Mouse (Mus musculus) ovary, postnatal 10 days (tissue): ENCODE measurements around the gene Cyp2d9.
"Not testable (repeated sequence)": the region's sequence is repeated elsewhere in the genome, so short reads cannot be mapped to it uniquely, and the experiment has no call there.

Source experiments
- DNase-seq: peaks from one replicate; pipeline ENCODE4 v3.0.0; 2022; ENCODE audit warnings: low spot score

The Cyp2d9 gene

GRCm38 (mm10) chr15:82433137-82433536 lies at the start of gene Cyp2d9:
Gene Cyp2d9 (plus strand): TSS chr15:82433437.
- DNase-seq, result no peak

DNA sequence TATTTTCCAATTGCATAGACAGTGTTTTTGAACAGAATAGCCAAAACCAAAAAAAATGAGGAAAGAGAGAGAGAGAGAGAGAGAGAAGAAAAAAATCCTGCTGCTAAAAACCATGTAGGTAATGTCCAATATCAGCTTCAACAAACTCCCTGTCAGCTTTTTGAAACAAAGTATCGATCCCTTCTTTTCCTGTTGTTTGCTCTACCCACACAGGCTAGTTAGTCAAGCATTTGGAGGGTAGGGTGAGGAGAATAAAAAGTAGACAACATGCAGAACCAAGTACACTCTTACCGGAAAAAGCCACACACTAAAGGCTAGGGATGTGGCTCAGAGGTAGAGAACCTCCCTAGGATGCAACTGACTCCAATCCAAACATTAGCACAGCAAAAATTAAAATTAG lies 47.5 kb upstream of the Cyp2d9 start:
- no peak for DNase-seq

DNA sequence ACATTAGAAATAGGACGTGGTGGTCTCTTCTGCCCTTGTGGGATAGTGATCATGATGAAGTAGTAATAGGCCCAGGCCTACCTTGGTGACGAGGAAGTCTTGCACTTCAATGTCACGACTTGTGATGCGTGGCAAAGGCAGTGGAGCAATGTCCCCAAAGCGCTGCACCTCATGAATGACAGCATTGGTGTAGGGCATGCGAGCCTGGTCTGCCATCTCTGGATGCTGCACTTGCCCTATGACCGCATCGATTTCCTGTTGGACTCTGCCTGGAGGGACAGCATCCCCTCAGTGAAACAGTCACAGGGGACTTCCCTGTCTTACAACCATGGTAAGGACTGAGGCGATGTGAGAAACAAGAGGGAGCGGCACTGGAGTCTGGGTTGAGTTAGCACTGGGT lies 43.3 kb upstream of the Cyp2d9 start:
- not testable (repeated sequence) for DNase-seq

DNA sequence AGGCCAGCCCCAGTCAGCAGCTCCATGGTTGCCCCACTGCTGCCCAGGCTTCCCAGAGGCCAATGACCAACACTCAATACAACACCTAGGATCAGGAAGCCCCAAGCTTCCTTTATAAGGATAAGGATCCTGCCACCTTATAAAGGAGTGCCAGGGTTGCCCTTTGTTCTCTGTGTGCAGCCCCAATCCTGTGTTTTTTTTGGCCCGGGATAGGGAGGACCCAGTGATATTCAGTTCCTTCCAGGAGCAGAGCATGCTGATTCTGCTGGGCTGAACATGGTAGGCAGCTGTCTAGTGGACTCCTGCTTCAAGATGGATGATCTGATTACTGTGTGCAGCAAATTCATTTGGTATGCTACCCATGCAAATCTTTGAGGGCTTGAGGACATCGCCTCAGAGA lies 39.3 kb upstream of the Cyp2d9 start, which contains the start of gene Cyp2d11:
Gene Cyp2d11 (minus strand): TSS at position 101 of the 400 bp plus-strand sequence.
- DNase-seq, result not testable (repeated sequence)

DNA sequence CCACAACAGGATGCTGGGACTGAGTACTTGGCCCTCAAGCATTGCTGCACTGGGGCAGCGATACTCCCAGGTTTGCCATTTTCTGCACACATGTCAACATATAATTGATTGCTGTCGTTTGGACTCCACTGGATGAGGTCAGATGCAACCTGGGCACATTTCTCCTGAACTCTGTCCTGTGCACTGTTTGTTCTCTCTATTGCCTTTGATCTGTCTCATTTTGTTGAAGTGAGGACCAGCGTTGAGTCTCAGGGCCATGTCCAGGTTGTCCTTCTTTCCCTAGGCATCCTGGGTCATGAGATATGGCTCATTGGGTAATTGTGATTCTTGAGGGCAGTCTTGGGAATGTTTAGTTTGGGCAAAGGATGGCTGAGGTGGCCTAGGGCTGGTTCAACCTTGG lies 37.3 kb upstream of the Cyp2d9 start:
- not testable (repeated sequence) for DNase-seq

GRCm38 (mm10) chr15:82401516-82401915 lies 31.7 kb upstream of the Cyp2d9 start:
- DNase-seq, result no peak

DNA sequence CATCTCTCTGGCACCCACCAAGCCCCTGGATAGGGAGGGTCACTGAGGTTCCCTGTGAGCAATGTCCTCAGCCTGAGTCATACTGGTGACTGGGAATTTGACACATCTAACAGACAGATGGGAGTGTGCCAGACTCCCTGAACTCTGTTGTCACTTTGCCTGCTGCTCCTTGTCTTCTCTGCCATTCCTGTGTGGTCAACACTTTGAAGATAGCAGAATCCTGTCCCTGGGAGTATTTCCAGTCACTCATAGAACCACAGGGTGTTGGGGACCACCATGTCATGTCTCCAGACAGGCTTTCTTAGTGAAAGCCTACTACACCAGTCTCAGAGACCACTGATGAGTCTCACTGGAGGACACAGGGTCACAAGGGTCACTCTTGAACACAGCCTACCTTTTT lies 31.1 kb upstream of the Cyp2d9 start:
- no peak for DNase-seq

GRCm38 (mm10) chr15:82402741-82403140 lies 30.5 kb upstream of the Cyp2d9 start:
- no peak for DNase-seq

GRCm38 (mm10) chr15:82403606-82404005 lies 29.6 kb upstream of the Cyp2d9 start:
- DNase-seq, result no peak

DNA sequence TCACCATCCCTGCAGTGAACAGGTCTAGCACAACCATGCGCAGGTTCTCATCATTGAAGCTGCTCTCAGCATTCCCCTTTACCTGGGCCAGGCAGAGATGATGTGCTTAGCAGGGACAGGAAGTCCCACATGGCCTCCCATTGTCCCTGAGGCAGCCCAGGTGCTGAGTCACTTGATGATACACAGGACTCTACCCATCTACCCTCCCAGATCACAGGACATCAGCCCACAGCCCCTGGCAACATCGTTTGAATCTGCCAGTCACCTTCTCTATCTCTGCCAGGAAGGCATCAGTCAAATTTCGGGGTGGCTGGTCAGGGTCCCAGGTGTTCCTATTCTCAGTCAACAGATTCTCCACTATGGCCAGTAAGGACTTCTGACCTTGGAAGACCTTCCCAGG lies 29.1 kb upstream of the Cyp2d9 start:
- no peak for DNase-seq

DNA sequence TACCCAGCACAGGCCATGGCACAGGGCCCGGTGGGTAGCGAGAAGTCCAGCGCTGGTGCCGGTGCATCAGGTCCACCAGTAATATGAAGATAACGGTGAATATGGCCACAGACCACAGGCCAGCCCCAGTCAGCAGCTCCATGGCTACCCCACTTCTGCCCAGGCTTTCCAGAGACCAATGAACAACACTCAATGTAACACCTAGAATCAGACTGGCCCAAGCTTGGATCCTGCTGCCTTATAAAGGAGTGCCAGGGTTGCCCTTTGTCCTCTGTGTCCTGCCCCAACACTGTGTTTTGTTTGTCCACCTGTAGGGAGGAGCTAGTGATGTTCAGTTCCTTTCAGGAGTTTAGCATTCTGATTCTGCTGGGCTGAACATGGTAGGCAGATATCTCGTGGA lies 26.3 kb upstream of the Cyp2d9 start, which contains the start of gene Cyp2d10:
Gene Cyp2d10 (minus strand): TSS at position 215 of the 400 bp plus-strand sequence.
- no peak for DNase-seq

DNA sequence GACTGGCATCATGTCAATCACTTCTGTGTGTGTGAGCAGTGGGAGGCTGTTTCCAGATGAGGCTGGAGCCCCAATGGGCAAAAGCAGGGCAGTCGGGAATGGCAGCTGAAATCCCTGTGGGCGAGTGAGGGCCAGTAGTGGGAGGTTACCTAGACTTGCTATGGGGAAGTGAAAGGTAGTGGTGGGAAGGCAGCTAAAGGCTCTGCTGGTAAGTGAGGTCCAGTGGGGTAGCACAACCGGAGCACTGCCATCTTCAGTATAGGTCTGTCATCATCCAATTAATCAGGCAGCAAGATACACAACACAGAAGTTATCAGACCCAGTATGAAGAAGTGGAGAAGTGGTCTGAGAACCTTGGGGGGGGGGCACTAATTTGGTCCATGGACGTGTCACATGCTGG lies 25.7 kb upstream of the Cyp2d9 start:
- DNase-seq, result no peak

- peak; percentile 50 for DNase-seq
Measured at GRCm38 (mm10) chr15:82416797-82417789, 16.1 kb upstream of the Cyp2d9 start.

GRCm38 (mm10) chr15:82418616-82419015 lies 14.6 kb upstream of the Cyp2d9 start:
- no peak for DNase-seq

DNA sequence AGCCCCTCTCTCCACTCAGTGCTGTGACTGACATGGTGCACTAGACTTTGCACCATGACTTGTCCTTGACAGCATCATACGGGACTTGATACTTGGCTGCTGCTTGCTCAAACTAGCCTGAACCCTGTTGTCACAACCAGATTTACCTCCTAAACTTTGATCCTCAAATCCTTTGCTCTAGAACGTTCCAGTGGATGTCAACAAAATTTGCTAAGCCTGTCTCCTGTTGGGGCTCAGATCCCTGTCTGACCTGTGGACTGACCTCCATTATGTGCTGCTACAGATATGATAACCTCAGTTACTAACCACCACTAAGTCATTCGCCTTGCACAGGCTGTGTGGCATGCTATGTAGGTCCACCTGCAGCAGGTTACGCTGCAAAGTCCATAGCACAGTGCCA lies 10.3 kb upstream of the Cyp2d9 start:
- no peak for DNase-seq

DNA sequence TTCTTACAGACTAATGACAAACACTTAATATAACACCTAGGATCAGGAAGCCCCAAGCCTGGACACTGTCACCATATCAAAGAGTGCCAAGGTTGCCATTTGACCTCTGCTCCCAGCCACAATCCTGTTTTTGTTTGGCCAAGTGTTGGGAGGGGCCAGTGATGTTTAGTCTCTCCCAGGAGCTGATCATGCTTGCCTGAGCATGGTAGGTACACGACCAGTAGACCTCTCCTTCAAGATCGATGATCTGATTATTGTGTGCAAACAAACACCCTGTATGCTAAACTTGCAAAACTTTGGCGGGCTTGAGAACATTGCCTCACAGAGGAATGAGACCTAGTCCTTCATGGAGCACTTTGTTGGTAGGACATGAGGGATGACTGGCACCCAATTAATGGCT lies 9.8 kb upstream of the Cyp2d9 start:
- no peak for DNase-seq

DNA sequence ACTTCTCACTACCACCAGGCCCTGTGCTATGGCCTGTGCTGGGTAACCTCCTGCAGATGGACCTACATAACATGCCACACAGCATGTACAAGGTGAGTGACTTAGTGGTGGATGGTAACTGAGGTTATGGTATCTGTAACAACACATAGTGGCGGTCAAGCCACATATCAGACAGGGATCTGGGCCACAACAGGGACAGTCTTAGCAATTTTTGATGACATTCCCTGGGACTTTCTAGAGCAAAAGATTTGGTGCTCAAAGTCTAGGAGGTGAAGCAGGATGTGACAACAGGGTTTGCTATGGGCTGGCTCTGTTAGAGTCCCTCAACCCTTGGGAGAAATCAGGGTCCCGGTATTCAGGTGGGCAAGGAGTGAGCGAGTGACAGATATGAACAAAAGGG lies 384 bp downstream of the Cyp2d9 start:
- no peak for DNase-seq

GRCm38 (mm10) chr15:82434541-82434940 lies 1.3 kb downstream of the Cyp2d9 start:
- no peak for DNase-seq

DNA sequence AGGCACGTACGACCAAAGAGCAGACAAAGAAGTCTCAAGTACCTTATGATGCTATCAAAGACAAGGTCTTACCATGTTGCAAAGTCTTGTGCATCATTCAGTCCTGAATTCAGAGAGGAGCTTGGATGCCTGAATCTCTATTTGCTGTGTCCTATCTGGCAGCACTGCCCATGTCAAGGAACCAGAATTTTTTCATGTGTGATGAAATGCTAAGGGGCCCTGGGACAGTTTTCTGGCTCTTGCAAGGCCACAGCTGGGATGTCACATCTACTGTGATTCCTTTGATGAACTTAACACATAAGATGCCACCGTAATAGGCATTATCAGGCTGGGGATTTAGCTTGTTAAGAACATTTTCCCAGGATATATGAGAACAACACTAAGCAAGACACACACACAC lies 1.8 kb downstream of the Cyp2d9 start:
- no peak for DNase-seq

GRCm38 (mm10) chr15:82435606-82436005 lies 2.4 kb downstream of the Cyp2d9 start:
- DNase-seq, result no peak

DNA sequence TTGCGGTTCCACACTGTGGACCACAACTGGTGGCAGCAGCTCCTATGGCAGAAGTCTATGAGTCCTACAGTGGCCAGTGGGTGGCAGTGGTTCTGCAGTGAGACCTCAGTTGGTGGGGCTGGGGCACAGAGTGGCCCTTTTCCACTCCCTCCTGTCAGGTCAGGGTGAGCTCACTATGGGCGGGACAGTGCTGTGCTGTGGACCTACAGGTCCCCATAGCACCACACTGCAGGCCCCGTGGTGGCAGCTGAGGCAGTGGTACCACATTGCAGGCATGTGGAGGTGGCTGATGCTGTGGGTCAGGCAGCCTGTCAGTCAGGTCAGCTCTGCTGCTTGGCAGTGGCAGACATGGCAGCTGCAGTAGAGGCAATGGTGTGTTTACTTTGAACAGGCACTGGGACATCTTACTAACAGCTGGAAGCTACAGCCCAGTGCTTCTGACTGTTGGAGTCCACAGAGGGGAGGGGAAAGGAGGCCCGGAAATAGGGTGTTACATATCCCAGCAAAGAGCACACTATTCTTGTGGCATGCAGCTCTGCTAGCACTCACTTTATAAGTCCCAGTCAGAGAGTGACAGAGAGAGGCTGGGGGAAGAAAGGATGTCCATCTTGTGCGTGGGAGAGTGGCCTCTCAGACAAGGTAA lies 4.9 kb downstream of the Cyp2d9 start:
- no peak for DNase-seq

- DNase-seq, result no peak
Measured at GRCm38 (mm10) chr15:82443658-82444057, 10.4 kb downstream of the Cyp2d9 start.

DNA sequence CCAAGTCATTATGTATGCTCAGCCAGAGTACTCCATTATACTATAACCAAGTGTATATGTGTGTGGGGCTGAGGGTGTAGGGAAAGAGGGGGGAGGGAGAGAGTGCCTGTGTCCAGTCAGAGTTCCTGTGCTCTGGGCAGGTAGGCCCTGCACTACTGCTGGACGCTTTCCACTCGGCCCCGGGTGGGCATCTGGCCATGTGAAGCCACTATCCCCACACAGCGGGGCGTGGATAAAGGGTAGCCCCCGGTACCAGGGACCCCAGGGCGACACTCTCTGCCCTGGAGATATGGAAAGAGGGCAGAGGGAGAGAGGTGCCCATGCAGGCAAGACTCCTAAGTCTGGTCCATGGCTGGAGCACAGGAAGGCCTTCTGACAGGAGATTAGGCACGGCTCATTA lies 12.0 kb downstream of the Cyp2d9 start:
- DNase-seq, result no peak
